Mouse (Mus musculus): ENCODE results near the gene Exosc2. TPM values are rescaled to one million over a fixed set of nuclear protein-coding genes. Genes with fewer than 3 reads are reported as not detected.

The Exosc2 gene
- total RNA-seq, 1 experiment = 105 TPM

- Histone ChIP-seq H3K4me1 (ENCODE audit: control insufficient read depth in 2 of 2, insufficient read depth in 2 of 2, low read length in 2 of 2, poor library complexity in 1 of 2) (peaks cover 0 to 7% of the 10 kb centered on the region in 2 experiments; a peak in 1 of 4 replicates), H3K36me3 (ENCODE audit: control insufficient read depth, insufficient read depth, low read length, poor library complexity, severe bottlenecking) (no peaks in the 10 kb centered on the region), H3K9me3 (ENCODE audit: control insufficient read depth, insufficient read depth, low read depth, low read length) (no peaks in the 10 kb centered on the region), H3K27ac (ENCODE audit: insufficient read depth, low read depth, low read length, poor library complexity, severe bottlenecking) (no peak overlapping the region), H3K9ac (ENCODE audit: insufficient read depth, low read depth, low read length, poor library complexity, severe bottlenecking) (no peak overlapping the region), H3K4me3 (ENCODE audit: insufficient read depth in 1 of 2, low read depth in 1 of 2, low read length in 2 of 2, poor library complexity in 1 of 2, severe bottlenecking in 1 of 2) (peak overlapping the region in 1 of 2 experiments; percentile 7; a peak in 1 of 4 replicates)
- DNase-seq (ENCODE audit: low read depth, low spot score) = no peak
- TF ChIP-seq HCFC1 (IDR thresholded peaks at IDR 0.05; ENCODE audit: borderline replicate concordance, insufficient read depth, low read length) = no peak
- TF ChIP-seq MAFK (IDR thresholded peaks at IDR 0.05; ENCODE audit: insufficient read depth, low read depth, low read length) = no peak
- TF ChIP-seq CHD2 (IDR thresholded peaks at IDR 0.05; ENCODE audit: low read depth, low read length) = no peak
- in situ Hi-C loops (cut with MboI; ENCODE audit: low sequenced_read_pairs in 2 of 2, unreplicated experiment in 2 of 2) = loop anchor here in 1 of 2 experiments (25.0 kb wide), 1 partner anchor 1995 kb away; the partner anchor contains the start of gene Lmx1b
Observed at GRCm38 (mm10) chr2:31641929-31642328, 28.6 kb upstream of the Exosc2 start.

- DNase-seq (ENCODE audit: low read depth, low spot score) = no peak
- peak overlapping the region; percentile 59 for H3K9ac ChIP-seq (ENCODE audit: insufficient read depth, low read depth, low read length, poor library complexity, severe bottlenecking)
- no peaks in the 10 kb centered on the region for H3K9me3 ChIP-seq (ENCODE audit: control insufficient read depth, insufficient read depth, low read depth, low read length)
- in situ Hi-C loops (cut with MboI; ENCODE audit: low sequenced_read_pairs in 2 of 2, unreplicated experiment in 2 of 2) = loop anchor here in 1 of 2 experiments (10.0 kb wide), 1 partner anchor 169 kb away; no protein-coding TSS in a partner anchor
- TF ChIP-seq CHD2 (IDR thresholded peaks at IDR 0.05; ENCODE audit: low read depth, low read length) (no peak), ZNF384 (IDR thresholded peaks at IDR 0.05; ENCODE audit: low read depth, low read length) (no peak), ZC3H11A (IDR thresholded peaks at IDR 0.05; ENCODE audit: borderline replicate concordance, low read depth, low read length) (no peak)
- H3K36me3 ChIP-seq (ENCODE audit: control insufficient read depth, insufficient read depth, low read length, poor library complexity, severe bottlenecking) = no peaks in the 10 kb centered on the region
- peak overlapping the region; percentile 66 to 77 for H3K4me3 ChIP-seq (ENCODE audit: insufficient read depth in 1 of 2, low read depth in 1 of 2, low read length in 2 of 2, poor library complexity in 1 of 2, severe bottlenecking in 1 of 2)
- no peak overlapping the region for H3K27ac ChIP-seq (ENCODE audit: insufficient read depth, low read depth, low read length, poor library complexity, severe bottlenecking)
- H3K4me1 ChIP-seq (ENCODE audit: control insufficient read depth in 2 of 2, insufficient read depth in 2 of 2, low read length in 2 of 2, poor library complexity in 1 of 2) = no peaks in the 10 kb centered on the region
Observed at GRCm38 (mm10) chr2:31653971-31654853, 16.3 kb upstream of the Exosc2 start.

- H3K27ac ChIP-seq (ENCODE audit: insufficient read depth, low read depth, low read length, poor library complexity, severe bottlenecking) = no peak overlapping the region
- no peaks in the 10 kb centered on the region for H3K4me1 ChIP-seq (ENCODE audit: control insufficient read depth in 2 of 2, insufficient read depth in 2 of 2, low read length in 2 of 2, poor library complexity in 1 of 2)
- H3K9ac ChIP-seq (ENCODE audit: insufficient read depth, low read depth, low read length, poor library complexity, severe bottlenecking) = peak overlapping the region; percentile 59
- peak overlapping the region; percentile 66 to 77; a peak in 3 of 4 replicates for H3K4me3 ChIP-seq (ENCODE audit: insufficient read depth in 1 of 2, low read depth in 1 of 2, low read length in 2 of 2, poor library complexity in 1 of 2, severe bottlenecking in 1 of 2)
- no peak for TF ChIP-seq MAFK (IDR thresholded peaks at IDR 0.05; ENCODE audit: insufficient read depth, low read depth, low read length)
- TF ChIP-seq ZC3H11A (IDR thresholded peaks at IDR 0.05; ENCODE audit: borderline replicate concordance, low read depth, low read length) = 0 out of 2 replicates have a peak, but pooled peaks have one; percentile 13
- no peak for TF ChIP-seq ZNF384 (IDR thresholded peaks at IDR 0.05; ENCODE audit: low read depth, low read length)
- DNase-seq (ENCODE audit: low read depth, low spot score) = no peak
- in situ Hi-C loops (cut with MboI; ENCODE audit: low sequenced_read_pairs in 2 of 2, unreplicated experiment in 2 of 2) = loop anchor here in 1 of 2 experiments (10.0 kb wide), 1 partner anchor 170 kb away; no protein-coding TSS in a partner anchor
- no peaks in the 10 kb centered on the region for H3K36me3 ChIP-seq (ENCODE audit: control insufficient read depth, insufficient read depth, low read length, poor library complexity, severe bottlenecking)
- H3K9me3 ChIP-seq (ENCODE audit: control insufficient read depth, insufficient read depth, low read depth, low read length) = no peaks in the 10 kb centered on the region
Observed at GRCm38 (mm10) chr2:31654854-31655559, 15.5 kb upstream of the Exosc2 start.

DNA sequence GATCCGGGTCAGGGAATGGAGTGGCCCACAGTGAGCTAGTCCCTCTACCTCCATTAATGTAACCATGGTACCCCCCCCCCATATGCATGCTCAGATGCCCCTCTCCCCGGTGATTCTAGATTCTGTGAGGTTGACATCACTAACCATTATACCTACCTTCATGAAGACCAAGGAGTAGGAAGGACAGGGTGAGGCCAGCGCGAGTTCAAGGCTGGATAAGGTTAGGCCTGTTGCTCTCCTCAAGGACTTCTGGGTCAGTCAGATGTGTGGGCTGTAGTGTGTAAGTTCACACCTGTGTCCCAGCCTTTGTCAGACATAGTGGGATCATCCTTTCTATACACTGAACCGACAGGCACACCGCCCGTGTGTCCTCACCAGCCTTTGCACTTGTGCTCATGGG, 14.1 kb upstream of the Exosc2 start:
- no peaks in the 10 kb centered on the region for H3K4me1 ChIP-seq (ENCODE audit: control insufficient read depth in 2 of 2, insufficient read depth in 2 of 2, low read length in 2 of 2, poor library complexity in 1 of 2)
- no peaks in the 10 kb centered on the region for H3K36me3 ChIP-seq (ENCODE audit: control insufficient read depth, insufficient read depth, low read length, poor library complexity, severe bottlenecking)
- no peak overlapping the region for H3K9ac ChIP-seq (ENCODE audit: insufficient read depth, low read depth, low read length, poor library complexity, severe bottlenecking)
- DNase-seq (ENCODE audit: low read depth, low spot score) = no peak
- in situ Hi-C loops (cut with MboI; ENCODE audit: low sequenced_read_pairs in 2 of 2, unreplicated experiment in 2 of 2) = loop anchor here in 1 of 2 experiments (10.0 kb wide), 1 partner anchor 172 kb away; no protein-coding TSS in a partner anchor
- TF ChIP-seq CHD2 (IDR thresholded peaks at IDR 0.05; ENCODE audit: low read depth, low read length) (no peak), HCFC1 (IDR thresholded peaks at IDR 0.05; ENCODE audit: borderline replicate concordance, insufficient read depth, low read length) (no peak), ZC3H11A (IDR thresholded peaks at IDR 0.05; ENCODE audit: borderline replicate concordance, low read depth, low read length) (no peak), ZNF384 (IDR thresholded peaks at IDR 0.05; ENCODE audit: low read depth, low read length) (no peak), MAFK (IDR thresholded peaks at IDR 0.05; ENCODE audit: insufficient read depth, low read depth, low read length) (no peak)
- H3K27ac ChIP-seq (ENCODE audit: insufficient read depth, low read depth, low read length, poor library complexity, severe bottlenecking) = no peak overlapping the region
- H3K4me3 ChIP-seq (ENCODE audit: insufficient read depth in 1 of 2, low read depth in 1 of 2, low read length in 2 of 2, poor library complexity in 1 of 2, severe bottlenecking in 1 of 2) = no peak overlapping the region
- no peaks in the 10 kb centered on the region for H3K9me3 ChIP-seq (ENCODE audit: control insufficient read depth, insufficient read depth, low read depth, low read length)

Measured in ES-E14 (cell line).